Mouse (Mus musculus) liver, adult (tissue): ENCODE results near the gene Osbp2.

Experiments used
- GATA4 ChIP-seq: IDR thresholded peaks from 2 replicates; pipeline ENCODE4 v1.6.1; 2014; ENCODE audit warnings: mild to moderate bottlenecking, low read length; ENCODE audit not compliant: insufficient replicate concordance

Osbp2 gene

GRCm38 (mm10) chr11:3849469-3850314 lies 14.0 kb downstream of the Osbp2 start:
- no peak for TF ChIP-seq GATA4

- no peak for TF ChIP-seq GATA4
Observed at GRCm38 (mm10) chr11:3846351-3846750, 17.4 kb downstream of the Osbp2 start.

GRCm38 (mm10) chr11:3843943-3844734 lies 19.6 kb downstream of the Osbp2 start:
- TF ChIP-seq GATA4, result no peak

GRCm38 (mm10) chr11:3835271-3835670 lies 28.4 kb downstream of the Osbp2 start:
- TF ChIP-seq GATA4, result no peak

- TF ChIP-seq GATA4, result no peak
Observed at GRCm38 (mm10) chr11:3834421-3835098, 29.1 kb downstream of the Osbp2 start.

GRCm38 (mm10) chr11:3833544-3834420 lies 29.9 kb downstream of the Osbp2 start:
- TF ChIP-seq GATA4, result no peak

GRCm38 (mm10) chr11:3832193-3832901 lies 31.4 kb downstream of the Osbp2 start:
- no peak for TF ChIP-seq GATA4

GRCm38 (mm10) chr11:3829736-3830135 lies 34.0 kb downstream of the Osbp2 start:
- no peak for TF ChIP-seq GATA4

GRCm38 (mm10) chr11:3824138-3824537 lies 39.6 kb downstream of the Osbp2 start:
- TF ChIP-seq GATA4, result no peak

GRCm38 (mm10) chr11:3823378-3823777 lies 40.3 kb downstream of the Osbp2 start:
- TF ChIP-seq GATA4, result no peak

GRCm38 (mm10) chr11:3817986-3818758 lies 45.5 kb downstream of the Osbp2 start:
- no peak for TF ChIP-seq GATA4

- no peak for TF ChIP-seq GATA4
Observed at GRCm38 (mm10) chr11:3815951-3816350, 47.8 kb downstream of the Osbp2 start.

GRCm38 (mm10) chr11:3813340-3813739 lies 50.4 kb downstream of the Osbp2 start:
- TF ChIP-seq GATA4, result no peak
